Mouse (Mus musculus) liver, embryonic 14.5 days (tissue): ENCODE measurements around the gene Khdc1b.

Experiments
- CTCF ChIP-seq: IDR thresholded peaks from 2 replicates; pipeline ENCODE4 v1.5.1; 2016; ENCODE audit warnings: antibody characterized with exemption, low read depth, control low read depth
- EP300 ChIP-seq: IDR thresholded peaks from 2 replicates; pipeline ENCODE4 v1.6.1; 2016; ENCODE audit warnings: antibody characterized with exemption, low read depth

GRCm38 (mm10) chr1:21419370-21419769 lies 36.0 kb downstream of the Khdc1b start:
- no peak for TF ChIP-seq CTCF
- TF ChIP-seq EP300, result no peak
